Mouse (Mus musculus) forebrain, embryonic 13.5 days (tissue): ENCODE data around the gene Gpc1. TPM values are rescaled to one million over a fixed set of nuclear protein-coding genes. Genes with fewer than 3 reads are reported as not detected.

Source experiments
- ATAC-seq: fragments of 200-750 bp; cut with Nextera tagmentation; 2 replicates; pipeline ENCODE4 v1.8.0; 2017
- H3K27ac ChIP-seq: fragments of 300-500 bp; sonication (generic); 2 replicates; pipeline ENCODE4 v1.5.1; 2015; ENCODE audit warnings: inconsistent platforms, mild to moderate bottlenecking, moderate library complexity
- H3K27me3 ChIP-seq: fragments of 300-500 bp; sonication (generic); 2 replicates; pipeline ENCODE4 v1.6.1; 2015; ENCODE audit warnings: mild to moderate bottlenecking, inconsistent platforms
- H3K36me3 ChIP-seq: fragments of 300-500 bp; sonication (generic); 2 replicates; pipeline ENCODE4 v1.6.1; 2015; ENCODE audit warnings: mild to moderate bottlenecking, inconsistent platforms; ENCODE audit not compliant: poor library complexity, severe bottlenecking
- H3K4me1 ChIP-seq: fragments of 300-500 bp; sonication (generic); 2 replicates; pipeline ENCODE4 v1.6.1; 2015; ENCODE audit warnings: inconsistent platforms
- H3K4me2 ChIP-seq: fragments of 300-500 bp; sonication (generic); 2 replicates; pipeline ENCODE4 v1.6.1; 2015; ENCODE audit warnings: inconsistent platforms, mild to moderate bottlenecking, moderate library complexity
- H3K4me3 ChIP-seq: fragments of 300-500 bp; sonication (generic); 2 replicates; pipeline ENCODE4 v1.5.1; 2015; ENCODE audit warnings: mild to moderate bottlenecking, inconsistent platforms
- H3K9ac ChIP-seq: fragments of 300-500 bp; sonication (generic); 2 replicates; pipeline ENCODE4 v1.6.1; 2015; ENCODE audit warnings: mild to moderate bottlenecking, inconsistent platforms
- H3K9me3 ChIP-seq: fragments of 300-500 bp; sonication (generic); replicated peaks from 2 replicates; pipeline ENCODE4 v1.6.1; 2016; ENCODE audit warnings: inconsistent platforms
- WGBS: fragments of 180-500 bp; shearing (Covaris S2); methylation state at CpG from one replicate; pipeline ENCODE4 v1.1.7; 2015; 5-methylcytosine and 5-hydroxymethylcytosine counted together
- microRNA counts: library from miRNA; unstranded; fragments of <30 nt; microRNA quantifications from one replicate; lab custom pipeline; 2016
- microRNA-seq: library from miRNA; unstranded; fragments of <30 nt; microRNA quantifications from one replicate; pipeline ENCODE4, GENCODE M21; 2016
- polyA plus RNA-seq: library from polyadenylated mRNA; unstranded; fragments of >200 nt; fragmentation: Nextera tagmentation; extraction: Ambion mirVana; gene quantifications from 2 replicates; pipeline ENCODE4 v1.2.1, GENCODE M21; 2015

Gene Gpc1
- polyA plus RNA-seq, 1 experiment from 2014 or later, result 115 TPM

GRCm38 (mm10) chr1:92902786-92903185, 71.3 kb downstream of the Gpc1 start, which contains the start of gene Ankmy1:
Gene Ankmy1, minus strand, starts transcription at chr1:92902906.
- H3K9ac ChIP-seq, result no peak within 1 kb of the TSS
- H3K4me1 ChIP-seq, result peaks cover 23% of the 10 kb centered on the region
- H3K4me3 ChIP-seq, result peak within 1 kb of the TSS; percentile 21
- peaks cover 20% of the 10 kb centered on the region for H3K27me3 ChIP-seq
- ATAC-seq, result peak; percentile 41
- H3K36me3 ChIP-seq, result no peaks in the 10 kb centered on the region
- 2% methylated on average over 15 of the region's 15 CpGs for WGBS
- H3K9me3 ChIP-seq, result no peaks in the 10 kb centered on the region
- H3K4me2 ChIP-seq, result peak within 1 kb of the TSS; percentile 55
- peak within 1 kb of the TSS; percentile 31; the same call in 1 of the 2 replicates for H3K27ac ChIP-seq

GRCm38 (mm10) chr1:92903627-92904026, 72.2 kb downstream of the Gpc1 start:
- H3K9me3 ChIP-seq, result no peaks in the 10 kb centered on the region
- no peaks in the 10 kb centered on the region for H3K36me3 ChIP-seq
- no peak overlapping the region for H3K27ac ChIP-seq
- H3K27me3 ChIP-seq, result peaks cover 20% of the 10 kb centered on the region
- no peak overlapping the region for H3K4me3 ChIP-seq
- WGBS, result 72% methylated on average over 4 of the region's 4 CpGs
- H3K9ac ChIP-seq, result no peak overlapping the region
- no peak overlapping the region for H3K4me2 ChIP-seq
- H3K4me1 ChIP-seq, result peaks cover 31% of the 10 kb centered on the region
- no peak for ATAC-seq

GRCm38 (mm10) chr1:92905703-92906310, 74.4 kb downstream of the Gpc1 start:
- H3K27ac ChIP-seq, result no peak overlapping the region
- H3K9me3 ChIP-seq, result no peaks in the 10 kb centered on the region
- ATAC-seq, result no peak
- H3K27me3 ChIP-seq, result peaks cover 11% of the 10 kb centered on the region
- H3K36me3 ChIP-seq, result no peaks in the 10 kb centered on the region
- no peak overlapping the region for H3K4me3 ChIP-seq
- peaks cover 44% of the 10 kb centered on the region for H3K4me1 ChIP-seq
- H3K9ac ChIP-seq, result no peak overlapping the region
- WGBS, result 91% methylated on average over 2 of the region's 2 CpGs
- no peak overlapping the region for H3K4me2 ChIP-seq

- Histone ChIP-seq H3K36me3 (no peaks in the 10 kb centered on the region), H3K9me3 (no peaks in the 10 kb centered on the region), H3K4me1 (peaks cover 52% of the 10 kb centered on the region), H3K27me3 (0 out of 2 replicates have a peak, but pooled peaks cover 6% of the 10 kb centered on the region), H3K27ac (peak within 1 kb of the TSS; percentile 80), H3K4me2 (peak within 1 kb of the TSS; percentile 72), H3K9ac (peak within 1 kb of the TSS; percentile 70), H3K4me3 (peak within 1 kb of the TSS; percentile 57)
- WGBS, result under 1% methylated on average over 81 of the region's 81 CpGs
- ATAC-seq, result peak; percentile 87
These were observed 75.6 kb downstream of the Gpc1 start, which contains the start of gene Dusp28 for GRCm38 (mm10) chr1:92906779-92907631. Gene Dusp28, plus strand, starts transcription at chr1:92906981.

- Histone ChIP-seq H3K4me1 (peaks cover 56% of the 10 kb centered on the region), H3K4me3 (peak overlapping the region; percentile 57), H3K9me3 (no peaks in the 10 kb centered on the region), H3K4me2 (peak overlapping the region; percentile 72), H3K36me3 (no peaks in the 10 kb centered on the region), H3K27ac (peak overlapping the region; percentile 80), H3K9ac (peak overlapping the region; percentile 70), H3K27me3 (0 out of 2 replicates have a peak, but pooled peaks cover 4% of the 10 kb centered on the region)
- ATAC-seq, result no peak
- WGBS, result 43% methylated on average over 20 of the region's 20 CpGs
These were observed 76.4 kb downstream of the Gpc1 start for GRCm38 (mm10) chr1:92907632-92908360.

- no peak overlapping the region for H3K27ac ChIP-seq
- ATAC-seq, result no peak
- WGBS, result 88% methylated on average over 3 of the region's 3 CpGs
- no peaks in the 10 kb centered on the region for H3K9me3 ChIP-seq
- H3K36me3 ChIP-seq, result peaks cover under 1% of the 10 kb centered on the region; the same call in 1 of the 2 replicates
- H3K4me2 ChIP-seq, result no peak overlapping the region
- H3K9ac ChIP-seq, result no peak overlapping the region
- H3K27me3 ChIP-seq, result 0 out of 2 replicates have a peak, but pooled peaks cover 4% of the 10 kb centered on the region
- no peak overlapping the region for H3K4me3 ChIP-seq
- H3K4me1 ChIP-seq, result peaks cover 53% of the 10 kb centered on the region
These were observed 77.2 kb downstream of the Gpc1 start for GRCm38 (mm10) chr1:92908664-92909063.

GRCm38 (mm10) chr1:92909068-92909467, 77.6 kb downstream of the Gpc1 start:
- Histone ChIP-seq H3K27me3 (0 out of 2 replicates have a peak, but pooled peaks cover 4% of the 10 kb centered on the region), H3K36me3 (peaks cover 5% of the 10 kb centered on the region; the same call in 1 of the 2 replicates), H3K4me3 (no peak overlapping the region), H3K4me2 (no peak overlapping the region), H3K9ac (no peak overlapping the region), H3K27ac (no peak overlapping the region), H3K4me1 (peaks cover 53% of the 10 kb centered on the region), H3K9me3 (no peaks in the 10 kb centered on the region)
- WGBS, result 65% methylated on average over 4 of the region's 4 CpGs
- ATAC-seq, result no peak

MicroRNAs encoded within 50 kb of the gene (microRNA counts, 519-probe panel; counts per million panel counts)
- 5,432 counts per million, percentile 93 among the panel's probes with 10 or more counts for microRNA mmu-miR-149 (lab: Ali Mortazavi, UCI)

Small RNA genes within 50 kb of the gene (microRNA-seq; reads per million reads assigned to microRNA genes)
- 24,448 reads per million, percentile 98 among the genes with 10 or more reads in this experiment for gene Mir149

Other genes starting within 250 kb of the Gpc1 start
- gene Olfr1412, start 245.9 kb upstream of the Gpc1 start, polyA plus RNA-seq, result not detected in 2 replicates
- gene Olfr1411, start 237.2 kb upstream of the Gpc1 start, polyA plus RNA-seq, result not detected in 2 replicates
- not detected in 2 replicates for gene Olfr1410, start 225.9 kb upstream of the Gpc1 start, polyA plus RNA-seq
- gene Olfr12, start 213.9 kb upstream of the Gpc1 start, polyA plus RNA-seq, result not detected in 2 replicates
- gene Cops9, start 189.7 kb upstream of the Gpc1 start, polyA plus RNA-seq, result 542 and 587 TPM in 2 replicates
- gene Otos, start 182.8 kb upstream of the Gpc1 start, polyA plus RNA-seq, result 0.10 and 0.11 TPM in 2 replicates
- 0.71 and 1.4 TPM in 2 replicates for gene Ankmy1, start 71.3 kb downstream of the Gpc1 start, polyA plus RNA-seq
- 16.6 and 17.5 TPM in 2 replicates for gene Dusp28, start 75.3 kb downstream of the Gpc1 start, polyA plus RNA-seq
- 18.6 and 20.5 TPM in 2 replicates for gene Rnpepl1, start 79.1 kb downstream of the Gpc1 start, polyA plus RNA-seq
- 51.7 and 54.3 TPM in 2 replicates for gene Capn10, start 102.7 kb downstream of the Gpc1 start, polyA plus RNA-seq
- gene Gpr35, start 119.2 kb downstream of the Gpc1 start, polyA plus RNA-seq, result 0.25 and 0.46 TPM in 2 replicates
- not detected in 2 replicates for gene Aqp12, start 174.7 kb downstream of the Gpc1 start, polyA plus RNA-seq